Mouse (Mus musculus) WW6 (cell line): ENCODE data around the gene Cyb5r3.

Experiments used
- DNase-seq: peaks from one replicate; pipeline ENCODE4 v3.0.0-alpha.2; 2013; ENCODE audit warnings: low read depth, low spot score

Cyb5r3 gene

DNA sequence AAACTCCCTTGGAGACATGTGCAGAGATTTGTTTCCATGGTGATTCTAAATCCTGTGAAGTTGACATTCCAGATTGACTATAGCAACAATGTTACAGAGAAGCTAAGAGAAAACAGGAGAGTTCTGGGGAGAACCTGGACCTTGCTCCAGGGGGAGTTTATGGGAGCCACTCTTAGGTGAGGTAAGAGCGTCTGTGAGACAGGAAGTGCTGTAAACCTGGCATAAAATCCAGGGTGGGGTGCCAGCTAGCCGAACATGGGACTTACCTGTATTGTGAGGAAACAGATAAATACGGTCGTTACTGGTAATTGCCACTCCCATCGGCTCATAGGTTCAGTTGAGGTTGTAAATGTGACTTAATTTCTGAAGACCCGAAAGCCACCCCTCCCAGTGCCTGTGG lies 66.0 kb downstream of the Cyb5r3 start:
- DNase-seq, result no peak
